Mouse (Mus musculus): ENCODE measurements at regions not wholly inside any gene's neighbourhood (a gene's known extent, or its start where the extent isn't known, plus 50 kb on each side); places are given as distances from the start of the nearest gene placed in this dataset.
A peak's percentile ranks its signal among the peaks of the same experiment; 100 is the strongest.

GRCm38 (mm10) chr9:9547570-9547969 lies 308.7 kb upstream of the Arhgap42 start:
- 80% methylated on average over 3 of the region's 3 CpGs for WGBS
- TF ChIP-seq CTCF (conservative IDR thresholded peaks at IDR 0.05; ENCODE audit: insufficient read depth, insufficient read length, low read depth, low read length) (no peak), POLR2A (IDR thresholded peaks at IDR 0.05; ENCODE audit: low read depth, low read length) (no peak)
- Histone ChIP-seq H3K4me3 (ENCODE audit: insufficient read depth, low read depth, low read length) (no peak overlapping the region), H3K27me3 (replicated peaks; ENCODE audit: control insufficient read depth, insufficient read depth, low read length) (no peaks in the 10 kb centered on the region), H3K27ac (ENCODE audit: insufficient read depth, low read depth, low read length) (no peak overlapping the region), H3K36me3 (ENCODE audit: control insufficient read depth, insufficient read depth, low read length) (no peaks in the 10 kb centered on the region), H3K4me1 (ENCODE audit: control insufficient read depth, insufficient read depth, low read length) (no peaks in the 10 kb centered on the region)
- DNase-seq: no peak

- H3K27ac ChIP-seq (ENCODE audit: insufficient read depth, low read depth, low read length): no peak overlapping the region
- TF ChIP-seq POLR2A (IDR thresholded peaks at IDR 0.05; ENCODE audit: low read depth, low read length): no peak
- no peak for TF ChIP-seq CTCF (conservative IDR thresholded peaks at IDR 0.05; ENCODE audit: insufficient read depth, insufficient read length, low read depth, low read length)
- no peak overlapping the region for H3K4me3 ChIP-seq (ENCODE audit: insufficient read depth, low read depth, low read length)
- 85% methylated on average over 2 of the region's 2 CpGs for WGBS
- H3K4me1 ChIP-seq (ENCODE audit: control insufficient read depth, insufficient read depth, low read length): no peaks in the 10 kb centered on the region
- no peaks in the 10 kb centered on the region for H3K36me3 ChIP-seq (ENCODE audit: control insufficient read depth, insufficient read depth, low read length)
- H3K27me3 ChIP-seq (replicated peaks; ENCODE audit: control insufficient read depth, insufficient read depth, low read length): no peaks in the 10 kb centered on the region
- no peak for DNase-seq
Measured at GRCm38 (mm10) chr9:9547121-9547520, 308.2 kb upstream of the Arhgap42 start.

GRCm38 (mm10) chr9:9500345-9500744 lies 261.4 kb upstream of the Arhgap42 start:
- Histone ChIP-seq H3K36me3 (ENCODE audit: control insufficient read depth, insufficient read depth, low read length) (no peaks in the 10 kb centered on the region), H3K27me3 (replicated peaks; ENCODE audit: control insufficient read depth, insufficient read depth, low read length) (no peaks in the 10 kb centered on the region), H3K4me3 (ENCODE audit: insufficient read depth, low read depth, low read length) (no peak overlapping the region), H3K4me1 (ENCODE audit: control insufficient read depth, insufficient read depth, low read length) (no peaks in the 10 kb centered on the region), H3K27ac (ENCODE audit: insufficient read depth, low read depth, low read length) (no peak overlapping the region)
- no peak for DNase-seq
- TF ChIP-seq POLR2A (IDR thresholded peaks at IDR 0.05; ENCODE audit: low read depth, low read length) (no peak), CTCF (conservative IDR thresholded peaks at IDR 0.05; ENCODE audit: insufficient read depth, insufficient read length, low read depth, low read length) (no peak)
- 79% methylated on average over 2 of the region's 2 CpGs for WGBS

- no peak overlapping the region for H3K4me3 ChIP-seq (ENCODE audit: insufficient read depth, low read depth, low read length)
- WGBS: 85% methylated on average over 3 of the region's 3 CpGs
- no peaks in the 10 kb centered on the region for H3K36me3 ChIP-seq (ENCODE audit: control insufficient read depth, insufficient read depth, low read length)
- no peaks in the 10 kb centered on the region for H3K27me3 ChIP-seq (replicated peaks; ENCODE audit: control insufficient read depth, insufficient read depth, low read length)
- no peak overlapping the region for H3K27ac ChIP-seq (ENCODE audit: insufficient read depth, low read depth, low read length)
- H3K4me1 ChIP-seq (ENCODE audit: control insufficient read depth, insufficient read depth, low read length): no peaks in the 10 kb centered on the region
- DNase-seq: no peak
- TF ChIP-seq POLR2A (IDR thresholded peaks at IDR 0.05; ENCODE audit: low read depth, low read length) (no peak), CTCF (conservative IDR thresholded peaks at IDR 0.05; ENCODE audit: insufficient read depth, insufficient read length, low read depth, low read length) (no peak)
Measured at GRCm38 (mm10) chr9:9493594-9494182, 254.8 kb upstream of the Arhgap42 start.

- no peak for DNase-seq
- H3K4me3 ChIP-seq (ENCODE audit: insufficient read depth, low read depth, low read length): no peak overlapping the region
- no peaks in the 10 kb centered on the region for H3K4me1 ChIP-seq (ENCODE audit: control insufficient read depth, insufficient read depth, low read length)
- no peaks in the 10 kb centered on the region for H3K36me3 ChIP-seq (ENCODE audit: control insufficient read depth, insufficient read depth, low read length)
- H3K27ac ChIP-seq (ENCODE audit: insufficient read depth, low read depth, low read length): no peak overlapping the region
- no peaks in the 10 kb centered on the region for H3K27me3 ChIP-seq (replicated peaks; ENCODE audit: control insufficient read depth, insufficient read depth, low read length)
- TF ChIP-seq CTCF (conservative IDR thresholded peaks at IDR 0.05; ENCODE audit: insufficient read depth, insufficient read length, low read depth, low read length): no peak
- TF ChIP-seq POLR2A (IDR thresholded peaks at IDR 0.05; ENCODE audit: low read depth, low read length): no peak
Measured at GRCm38 (mm10) chr9:9477145-9477544, 238.2 kb upstream of the Arhgap42 start.

- no peak for DNase-seq
- H3K4me1 ChIP-seq (ENCODE audit: control insufficient read depth, insufficient read depth, low read length): no peaks in the 10 kb centered on the region
- H3K27ac ChIP-seq (ENCODE audit: insufficient read depth, low read depth, low read length): no peak overlapping the region
- no peaks in the 10 kb centered on the region for H3K36me3 ChIP-seq (ENCODE audit: control insufficient read depth, insufficient read depth, low read length)
- WGBS: 51% methylated on average over 8 of the region's 8 CpGs
- TF ChIP-seq POLR2A (IDR thresholded peaks at IDR 0.05; ENCODE audit: low read depth, low read length) (no peak), CTCF (conservative IDR thresholded peaks at IDR 0.05; ENCODE audit: insufficient read depth, insufficient read length, low read depth, low read length) (no peak)
- H3K27me3 ChIP-seq (replicated peaks; ENCODE audit: control insufficient read depth, insufficient read depth, low read length): no peaks in the 10 kb centered on the region
- H3K4me3 ChIP-seq (ENCODE audit: insufficient read depth, low read depth, low read length): no peak overlapping the region
Measured at GRCm38 (mm10) chr9:9475009-9475744, 236.3 kb upstream of the Arhgap42 start.

GRCm38 (mm10) chr9:9444213-9444612 lies 205.3 kb upstream of the Arhgap42 start:
- 85% methylated on average over 1 of the region's 1 CpGs for WGBS
- H3K36me3 ChIP-seq (ENCODE audit: control insufficient read depth, insufficient read depth, low read length): no peaks in the 10 kb centered on the region
- H3K27me3 ChIP-seq (replicated peaks; ENCODE audit: control insufficient read depth, insufficient read depth, low read length): no peaks in the 10 kb centered on the region
- no peak overlapping the region for H3K4me3 ChIP-seq (ENCODE audit: insufficient read depth, low read depth, low read length)
- no peak for DNase-seq
- H3K4me1 ChIP-seq (ENCODE audit: control insufficient read depth, insufficient read depth, low read length): no peaks in the 10 kb centered on the region
- no peak overlapping the region for H3K27ac ChIP-seq (ENCODE audit: insufficient read depth, low read depth, low read length)
- 0 out of 2 replicates have a peak, but pooled peaks have one; percentile 9 for TF ChIP-seq CTCF (conservative IDR thresholded peaks at IDR 0.05; ENCODE audit: insufficient read depth, insufficient read length, low read depth, low read length)
- no peak for TF ChIP-seq POLR2A (IDR thresholded peaks at IDR 0.05; ENCODE audit: low read depth, low read length)
